Mouse (Mus musculus) CH12.LX (cell line): Measurements from ENCODE around the gene Ppp2r3d. TPM values are rescaled to one million over a fixed set of nuclear protein-coding genes. Genes with fewer than 3 reads are reported as not detected.

Experiments
- DNase-seq: peaks from one replicate; pipeline ENCODE4 v3.0.0-alpha.2; 2013; ENCODE audit errors: extremely low read depth
- H3K27ac ChIP-seq: 2 replicates; pipeline ENCODE4 v1.5.1; 2012; ENCODE audit warnings: low read depth, mild to moderate bottlenecking, control low read depth, moderate library complexity; ENCODE audit not compliant: insufficient read depth
- H3K27me3 ChIP-seq: replicated peaks from 2 replicates; pipeline ENCODE3; 2012; ENCODE audit warnings: inconsistent platforms
- H3K36me3 ChIP-seq, 2 experiments: replicated peaks in 1 of 2; 2 replicates each; pipeline versions ENCODE3 to v1.6.1; 2012; ENCODE audit warnings: inconsistent platforms in 1 of 2, low read length in 1 of 2, mild to moderate bottlenecking in 1 of 2, mixed read lengths in 1 of 2, moderate library complexity in 1 of 2; ENCODE audit not compliant: control insufficient read depth in 1 of 2, insufficient read depth in 1 of 2
- H3K4me1 ChIP-seq, 2 experiments: 2 replicates each; pipeline ENCODE4 v1.6.1; 2012; ENCODE audit warnings: inconsistent platforms in 1 of 2, moderate library complexity in 1 of 2; ENCODE audit not compliant: insufficient read depth in 2 of 2, control insufficient read depth in 1 of 2
- H3K4me2 ChIP-seq: 2 replicates; pipeline ENCODE4 v1.6.1; 2012; ENCODE audit warnings: low read depth, mild to moderate bottlenecking, control low read depth; ENCODE audit not compliant: poor library complexity, insufficient read depth, severe bottlenecking
- H3K4me3 ChIP-seq, 3 experiments: fragments of 150-350 bp in 1 of 3; sonication (generic) in 1 of 3; replicated peaks in 1 of 3; 2 replicates each; pipeline versions ENCODE3 to v1.5.1; 2011 to 2012; ENCODE audit warnings: low read depth in 2 of 3, low read length in 2 of 3, mild to moderate bottlenecking in 2 of 3, moderate library complexity in 2 of 3, control low read depth in 1 of 3, improper control_type of control experiment in 1 of 3, inconsistent platforms in 1 of 3, mixed read lengths in 1 of 3; ENCODE audit not compliant: poor library complexity in 1 of 3
- H3K79me2 ChIP-seq: replicated peaks from 2 replicates; pipeline ENCODE4 v1.6.1; 2012; ENCODE audit warnings: mild to moderate bottlenecking, moderate library complexity; ENCODE audit not compliant: control insufficient read depth, poor library complexity, insufficient read depth, severe bottlenecking; ENCODE audit errors: extremely low read depth
- H3K9ac ChIP-seq: 2 replicates; pipeline ENCODE4 v1.6.1; 2012; ENCODE audit warnings: low read depth, mild to moderate bottlenecking, control low read depth, moderate library complexity; ENCODE audit not compliant: insufficient read depth
- H3K9me3 ChIP-seq: replicated peaks from 2 replicates; pipeline ENCODE3; 2012; ENCODE audit warnings: low read length, inconsistent platforms, mixed read lengths
- CHD1 ChIP-seq: IDR thresholded peaks from 2 replicates; pipeline ENCODE4 v1.6.1; 2012; ENCODE audit warnings: low read depth, low read length, improper control_type of control experiment, inconsistent platforms
- CHD2 ChIP-seq: IDR thresholded peaks from 2 replicates; pipeline ENCODE4 v1.6.1; 2011; ENCODE audit warnings: low read length, improper control_type of control experiment
- CTCF ChIP-seq, 2 experiments: IDR thresholded peaks in 1 of 2; conservative IDR thresholded peaks in 1 of 2; 2 replicates each; pipeline ENCODE4 v1.5.1; 2011 to 2012; ENCODE audit warnings: low read depth in 2 of 2, low read length in 2 of 2, improper control_type of control experiment in 1 of 2, inconsistent platforms in 1 of 2, mild to moderate bottlenecking in 1 of 2, moderate library complexity in 1 of 2
- E2F4 ChIP-seq: IDR thresholded peaks from 2 replicates; pipeline ENCODE4 v1.6.1; 2011; ENCODE audit warnings: low read depth, low read length, improper control_type of control experiment; ENCODE audit not compliant: insufficient replicate concordance
- EP300 ChIP-seq: IDR thresholded peaks from 2 replicates; pipeline ENCODE4 v1.6.1; 2011; ENCODE audit warnings: low read length, improper control_type of control experiment
- ETS1 ChIP-seq: conservative IDR thresholded peaks from 2 replicates; pipeline ENCODE4 v1.6.1; 2012; ENCODE audit warnings: low read depth, mild to moderate bottlenecking, inconsistent platforms, low read length, improper control_type of control experiment, moderate library complexity
- GABPA ChIP-seq: IDR thresholded peaks from 2 replicates; pipeline ENCODE4 v1.6.1; 2012; ENCODE audit warnings: low read depth, low read length, improper control_type of control experiment, inconsistent platforms; ENCODE audit not compliant: insufficient replicate concordance
- HCFC1 ChIP-seq: IDR thresholded peaks from 2 replicates; pipeline ENCODE4 v1.6.1; 2012; ENCODE audit warnings: low read depth, mild to moderate bottlenecking, inconsistent platforms, low read length, improper control_type of control experiment
- IRF4 ChIP-seq: IDR thresholded peaks from 2 replicates; pipeline ENCODE4 v1.6.1; 2014; ENCODE audit warnings: low read depth, mild to moderate bottlenecking, inconsistent platforms, low read length, improper control_type of control experiment
- JUN ChIP-seq: IDR thresholded peaks from 2 replicates; pipeline ENCODE4 v1.6.1; 2011; ENCODE audit warnings: low read depth, mild to moderate bottlenecking, low read length, improper control_type of control experiment, moderate library complexity; ENCODE audit not compliant: insufficient read depth
- JUND ChIP-seq: conservative IDR thresholded peaks from 2 replicates; pipeline ENCODE4 v1.6.1; 2011; ENCODE audit warnings: low read depth, low read length, improper control_type of control experiment
- KAT2A ChIP-seq: IDR thresholded peaks from 2 replicates; pipeline ENCODE4 v1.6.1; 2012; ENCODE audit warnings: low read length, improper control_type of control experiment, inconsistent platforms; ENCODE audit not compliant: insufficient replicate concordance
- MAFK ChIP-seq: IDR thresholded peaks from 2 replicates; pipeline ENCODE4 v1.6.1; 2011; ENCODE audit warnings: low read length, improper control_type of control experiment; ENCODE audit not compliant: insufficient replicate concordance
- MAX ChIP-seq: IDR thresholded peaks from 2 replicates; pipeline ENCODE4 v1.6.1; 2011; ENCODE audit warnings: low read length, improper control_type of control experiment
- MAZ ChIP-seq: IDR thresholded peaks from 2 replicates; pipeline ENCODE4 v1.6.1; 2012; ENCODE audit warnings: low read depth, mild to moderate bottlenecking, inconsistent platforms, low read length, improper control_type of control experiment, moderate library complexity
- MEF2A ChIP-seq: IDR thresholded peaks from 2 replicates; pipeline ENCODE4 v1.6.1; 2014; ENCODE audit warnings: low read depth, mild to moderate bottlenecking, inconsistent platforms, low read length, improper control_type of control experiment, borderline replicate concordance
- MXI1 ChIP-seq: IDR thresholded peaks from 2 replicates; pipeline ENCODE4 v1.6.1; 2011; ENCODE audit warnings: mild to moderate bottlenecking, low read depth, low read length, improper control_type of control experiment
- MYC ChIP-seq: IDR thresholded peaks from 2 replicates; pipeline ENCODE4 v1.6.1; 2011; ENCODE audit warnings: low read depth, mild to moderate bottlenecking, improper control_type of control experiment, low read length
- NELFE ChIP-seq: IDR thresholded peaks from 2 replicates; pipeline ENCODE4 v1.6.1; 2011; ENCODE audit warnings: low read depth, low read length, improper control_type of control experiment
- PAX5 ChIP-seq: IDR thresholded peaks from 2 replicates; pipeline ENCODE4 v1.6.1; 2012; ENCODE audit warnings: low read length, inconsistent platforms, mixed read lengths
- POLR2A ChIP-seq: IDR thresholded peaks from 2 replicates; pipeline ENCODE4 v1.6.1; 2011; ENCODE audit warnings: low read depth, mild to moderate bottlenecking, improper control_type of control experiment, low read length
- POLR2AphosphoS2 ChIP-seq: IDR thresholded peaks from 2 replicates; pipeline ENCODE4 v1.6.1; 2011; ENCODE audit warnings: low read depth, low read length, improper control_type of control experiment
- RAD21 ChIP-seq: IDR thresholded peaks from 2 replicates; pipeline ENCODE4 v1.6.1; 2011; ENCODE audit warnings: low read depth, mild to moderate bottlenecking, low read length, improper control_type of control experiment, moderate library complexity
- RCOR1 ChIP-seq: conservative IDR thresholded peaks from 2 replicates; pipeline ENCODE4 v1.6.1; 2012; ENCODE audit warnings: low read depth, mild to moderate bottlenecking, inconsistent platforms, low read length, improper control_type of control experiment
- SMC3 ChIP-seq: IDR thresholded peaks from 2 replicates; pipeline ENCODE4 v1.6.1; 2011; ENCODE audit warnings: low read depth, low read length, improper control_type of control experiment
- TBP ChIP-seq: conservative IDR thresholded peaks from 2 replicates; pipeline ENCODE4 v1.6.1; 2011; ENCODE audit warnings: low read depth, low read length, improper control_type of control experiment
- TCF12 ChIP-seq: IDR thresholded peaks from 2 replicates; pipeline ENCODE4 v1.6.1; 2014; ENCODE audit warnings: low read depth, mild to moderate bottlenecking, inconsistent platforms, low read length, improper control_type of control experiment
- USF1 ChIP-seq: IDR thresholded peaks from 2 replicates; pipeline ENCODE4 v1.6.1; 2014; ENCODE audit warnings: low read depth, mild to moderate bottlenecking, inconsistent platforms, low read length, improper control_type of control experiment
- USF2 ChIP-seq: conservative IDR thresholded peaks from 2 replicates; pipeline ENCODE4 v1.6.1; 2011; ENCODE audit warnings: low read depth, low read length, improper control_type of control experiment
- ZC3H11A ChIP-seq: IDR thresholded peaks from 2 replicates; pipeline ENCODE4 v1.6.1; 2012; ENCODE audit warnings: low read depth, mild to moderate bottlenecking, inconsistent platforms, low read length, improper control_type of control experiment
- ZKSCAN1 ChIP-seq: IDR thresholded peaks from 2 replicates; pipeline ENCODE4 v1.6.1; 2012; ENCODE audit warnings: low read depth, inconsistent platforms, low read length, improper control_type of control experiment, borderline replicate concordance
- ZMIZ1 ChIP-seq: IDR thresholded peaks from 2 replicates; pipeline ENCODE4 v1.6.1; 2012; ENCODE audit warnings: low read depth, mild to moderate bottlenecking, inconsistent platforms, low read length, improper control_type of control experiment
- ZNF384 ChIP-seq: IDR thresholded peaks from 2 replicates; pipeline ENCODE4 v1.6.1; 2012; ENCODE audit warnings: low read depth, low read length, improper control_type of control experiment, inconsistent platforms
- dilution Hi-C: fragments of 300-500 bp; cut with MboI; formaldehyde crosslinking; loops from 2 replicates; pipeline ENCODE4 v1.14.3; 2020; ENCODE audit warnings: low sequenced_read_pairs; ENCODE audit not compliant: extremely low pct_unique_long_range_greater_than_20kb, extremely low pct_ligation_motif_present
- in situ Hi-C: fragments of 300-500 bp; cut with MboI; formaldehyde crosslinking; loops from 3 replicates; pipeline ENCODE4 v1.14.3; 2019; ENCODE audit warnings: low sequenced_read_pairs, low pct_ligation_motif_present, low pct_unique_long_range_greater_than_20kb, mixed read lengths
- polyA plus RNA-seq: library from polyadenylated mRNA; unstranded; fragments of >175 nt; gene quantifications from 2 replicates; pipeline ENCODE4 v1.2.1, GENCODE M21; 2012; ENCODE audit warnings: low read depth; ENCODE audit not compliant: insufficient read length
- total RNA-seq, 2 experiments: library from RNA; depleted of rRNA; stranded (reverse); fragments of 300-350 nt in 1 of 2; fragments of >200 nt in 1 of 2; gene quantifications; 2 replicates each; pipeline ENCODE4 v1.2.3; 2012 to 2014

The Ppp2r3d gene
- total and polyA plus RNA-seq, 3 experiments: 24.5 to 62.7 (median 47.2) TPM

DNA sequence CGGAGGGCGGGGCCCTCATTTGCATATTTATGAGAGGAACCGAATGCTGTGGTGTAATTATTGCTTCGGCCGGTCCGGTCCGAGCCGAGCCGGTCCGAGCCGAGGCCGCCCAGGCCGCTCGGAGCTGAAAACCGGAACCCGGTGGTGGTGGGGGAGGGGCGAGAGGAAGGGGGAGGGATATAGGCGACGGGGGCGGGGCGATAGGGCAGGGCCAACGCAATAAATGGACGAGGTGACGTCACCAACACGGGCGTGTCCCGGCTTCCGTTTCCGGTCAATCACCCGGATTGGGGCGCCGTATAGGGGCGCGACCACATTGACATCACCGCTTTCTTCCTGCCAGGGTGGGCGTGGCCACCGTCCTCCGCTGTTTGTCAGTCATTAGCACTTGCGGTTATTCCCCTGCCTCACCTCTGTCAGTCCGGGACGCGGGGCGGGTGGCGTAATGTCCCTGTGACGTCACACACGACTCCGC, 51.2 kb downstream of the Ppp2r3d start (continued):
- TF ChIP-seq ETS1 (peak; percentile 87), TCF12 (peak; percentile 57), EP300 (peak; percentile 41; the same call in 1 of the 2 replicates), HCFC1 (peak; percentile 78), KAT2A (peak; percentile 79; the same call in 1 of the 2 replicates), JUN (peak; percentile 43), E2F4 (no peak), JUND (peak; percentile 42; the same call in 1 of the 2 replicates), MAX (peak; percentile 56), GABPA (peak; percentile 96)

DNA sequence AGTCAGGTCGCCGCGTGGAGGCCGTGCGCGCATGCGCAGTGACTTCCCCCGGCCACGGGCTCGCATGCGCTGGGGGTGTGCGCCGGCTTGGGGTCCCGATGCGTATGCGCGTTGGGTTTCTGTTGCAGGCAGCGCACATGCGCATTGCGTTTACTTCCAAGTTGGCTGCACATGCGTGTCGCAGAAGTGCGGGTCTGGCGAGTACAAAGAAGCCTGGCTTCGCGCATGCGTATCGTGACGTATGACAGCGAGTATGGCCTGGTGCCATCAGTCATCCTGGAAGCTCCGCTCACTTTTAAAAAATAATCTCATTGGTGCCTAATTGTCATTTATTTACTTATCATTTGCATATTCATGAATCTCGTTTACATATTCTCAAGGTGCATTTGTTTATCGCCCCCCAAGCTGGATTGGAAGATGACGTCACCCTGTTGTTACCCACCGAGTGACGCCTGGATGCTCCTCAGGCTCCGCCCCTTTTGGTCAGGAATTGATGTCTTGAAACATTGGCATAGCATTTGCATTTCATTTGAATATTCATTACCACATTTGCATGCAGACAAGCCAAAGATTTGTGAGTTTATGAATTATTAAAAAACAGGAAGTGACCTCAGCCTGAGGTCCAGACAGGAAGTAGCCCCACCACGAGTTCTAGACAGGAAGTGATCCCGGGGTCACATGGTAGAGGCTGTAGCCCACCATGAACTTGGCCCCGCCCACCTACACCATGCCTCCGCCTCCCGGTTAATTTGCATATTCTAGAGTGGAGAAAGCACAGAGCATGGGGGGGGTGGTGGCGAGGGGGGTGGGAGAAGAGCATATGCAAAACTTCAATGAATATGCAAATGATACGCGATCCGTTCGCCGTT, 51.9 kb downstream of the Ppp2r3d start:
- Histone ChIP-seq H3K4me3 (peak overlapping the region; percentile 63 to 83 (median 68)), H3K9ac (peak overlapping the region; percentile 78), H3K4me1 (no peaks in the 10 kb centered on the region), H3K79me2 (no peaks in the 10 kb centered on the region), H3K9me3 (no peaks in the 10 kb centered on the region), H3K4me2 (no peak overlapping the region), H3K27me3 (no peaks in the 10 kb centered on the region), H3K36me3 (no peaks in the 10 kb centered on the region), H3K27ac (peak overlapping the region; percentile 98)
- dilution Hi-C loops: no loop called here
- in situ Hi-C loops: no loop called here
- peak; percentile 97 for DNase-seq
- TF ChIP-seq CHD2 (no peak), ZC3H11A (no peak), CHD1 (no peak), POLR2A (peak; percentile 7; the same call in 1 of the 2 replicates), MAZ (peak; percentile 92), ZMIZ1 (no peak), MYC (peak; percentile 91), CTCF (conservative IDR thresholded peaks at IDR 0.05 in 1 of 2, IDR thresholded peaks at IDR 0.05 in 1 of 2; ENCODE audit: low read depth in 2 of 2, low read length in 2 of 2) (no peak), JUND (peak; percentile 88), USF1 (peak; percentile 87), MXI1 (no peak), PAX5 (no peak), ZKSCAN1 (no peak), KAT2A (no peak), HCFC1 (peak; percentile 58), RAD21 (no peak), E2F4 (no peak), RCOR1 (0 out of 2 replicates have a peak, but pooled peaks have one; percentile 36), ZNF384 (no peak), USF2 (peak; percentile 79), TBP (peak; percentile 69; the same call in 1 of the 2 replicates), GABPA (no peak; the same call in 1 of the 2 replicates), MAFK (no peak), JUN (peak; percentile 86), EP300 (no peak), IRF4 (no peak; the same call in 1 of the 2 replicates), MEF2A (no peak), SMC3 (no peak), MAX (peak; percentile 92), NELFE (peak; percentile 91), POLR2AphosphoS2 (no peak; the same call in none of the 2 replicates)
